Mouse (Mus musculus): ENCODE data around the gene Naaa.

Naaa gene

DNA sequence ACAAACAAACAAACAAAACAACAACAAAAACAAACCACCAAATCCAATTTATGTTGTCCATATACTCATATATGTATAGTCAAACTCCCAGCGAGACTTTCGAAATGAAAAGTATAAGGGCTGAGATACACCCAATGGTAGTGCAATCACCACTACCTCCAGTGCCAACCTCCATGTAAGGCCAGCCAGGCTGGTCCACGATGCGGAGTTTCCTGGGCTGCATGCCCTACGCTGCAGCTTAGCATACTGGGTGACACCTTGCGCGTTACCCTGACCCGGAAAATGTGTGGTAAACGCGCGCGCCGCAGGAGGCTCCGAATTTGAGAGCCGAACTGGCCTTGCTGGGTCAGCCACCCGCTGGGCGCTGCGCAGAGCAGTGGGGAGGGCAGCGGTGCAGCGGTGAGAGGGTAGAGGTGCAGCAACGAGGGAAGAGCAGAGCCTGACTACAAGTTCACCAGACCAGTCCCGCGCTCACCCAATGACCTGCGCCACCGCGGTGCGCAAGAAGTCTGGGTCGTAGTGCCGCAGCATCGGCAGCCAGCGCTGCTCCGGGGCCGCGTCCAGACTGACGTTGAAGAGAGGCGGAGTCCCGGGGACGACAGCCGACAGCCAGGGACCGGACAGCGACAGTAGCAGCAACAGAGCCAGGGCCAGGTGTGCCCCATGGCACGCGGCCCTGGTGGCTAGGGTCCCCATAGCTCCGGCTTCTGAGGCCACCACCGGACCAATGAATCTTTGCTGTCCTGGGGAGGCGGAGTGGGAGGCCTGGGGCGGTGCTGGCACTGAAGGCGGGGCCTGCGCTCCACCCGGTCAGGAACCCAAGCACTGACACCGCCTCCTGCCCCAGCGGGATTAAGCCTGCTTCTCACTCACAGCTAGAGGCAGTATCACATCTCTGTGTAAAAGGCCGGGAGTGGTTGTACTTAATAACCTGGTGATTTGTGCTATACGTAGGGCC, at the start of gene Naaa:
Gene Naaa (minus strand): TSS at position 734 of the 958 bp plus-strand sequence.
- peak; percentile 73 to 79 for DNase-seq (ENCODE audit: low spot score in 2 of 2)

DNA sequence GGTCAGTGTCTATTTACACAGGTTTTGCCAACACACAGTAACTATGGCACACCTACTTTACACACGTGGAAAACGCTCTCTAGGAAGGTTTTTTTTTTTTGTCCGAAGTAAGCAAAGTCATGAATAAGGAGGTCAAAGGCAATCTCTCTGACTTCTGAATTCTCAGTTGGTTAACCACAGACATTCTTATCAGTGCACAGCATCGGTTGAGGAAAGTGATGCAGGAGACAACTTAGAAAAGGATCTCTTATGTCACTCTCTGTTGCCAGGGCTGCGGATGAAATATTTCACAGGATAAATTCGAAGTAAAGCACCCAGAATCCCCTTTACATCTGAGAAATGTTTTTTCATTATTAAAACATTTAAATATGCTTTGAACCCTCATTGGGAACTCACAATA, 49.4 kb upstream of the Naaa start:
- no peak for DNase-seq (ENCODE audit: low spot score in 2 of 2)

DNA sequence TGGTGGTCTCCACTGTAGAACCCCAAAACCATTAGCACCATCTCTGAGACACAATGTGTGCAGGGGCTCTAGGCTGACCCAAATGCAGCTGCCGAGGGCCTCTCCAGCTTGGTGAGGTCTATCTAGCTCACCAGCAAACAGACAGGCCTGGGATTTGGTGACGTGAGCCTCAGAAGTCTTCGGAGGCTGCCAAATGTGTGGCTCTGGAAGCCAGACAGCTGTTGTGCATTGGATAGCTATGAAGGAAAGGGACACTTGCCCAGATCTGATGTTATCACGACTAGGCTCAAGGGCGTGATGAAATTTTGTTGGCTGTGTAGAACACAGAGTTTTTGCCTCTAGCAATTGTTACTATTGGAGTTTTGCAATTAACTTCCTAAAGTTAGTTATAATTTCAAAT, 45.3 kb upstream of the Naaa start:
- no peak for DNase-seq (ENCODE audit: low spot score in 2 of 2)

DNA sequence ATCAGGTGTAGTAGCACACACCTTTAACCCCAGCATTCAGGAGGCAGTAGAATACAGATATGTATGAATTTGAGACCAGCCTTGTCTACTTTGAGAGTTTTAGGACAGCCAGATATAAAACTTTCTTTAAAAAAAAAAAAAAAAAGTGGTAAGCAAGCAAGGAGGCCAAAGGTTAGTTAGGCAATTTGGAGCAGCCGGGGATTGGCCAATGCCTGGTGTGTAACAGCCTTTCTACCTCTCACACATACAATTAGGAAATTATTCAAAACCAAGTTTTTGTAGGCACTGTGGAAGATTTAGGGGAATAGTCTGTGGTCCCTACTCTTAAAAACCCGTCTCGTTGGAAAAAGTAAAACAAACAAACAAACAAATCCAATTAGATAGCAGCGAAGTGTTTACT, 44.6 kb upstream of the Naaa start:
- no peak for DNase-seq (ENCODE audit: low spot score in 2 of 2)

DNA sequence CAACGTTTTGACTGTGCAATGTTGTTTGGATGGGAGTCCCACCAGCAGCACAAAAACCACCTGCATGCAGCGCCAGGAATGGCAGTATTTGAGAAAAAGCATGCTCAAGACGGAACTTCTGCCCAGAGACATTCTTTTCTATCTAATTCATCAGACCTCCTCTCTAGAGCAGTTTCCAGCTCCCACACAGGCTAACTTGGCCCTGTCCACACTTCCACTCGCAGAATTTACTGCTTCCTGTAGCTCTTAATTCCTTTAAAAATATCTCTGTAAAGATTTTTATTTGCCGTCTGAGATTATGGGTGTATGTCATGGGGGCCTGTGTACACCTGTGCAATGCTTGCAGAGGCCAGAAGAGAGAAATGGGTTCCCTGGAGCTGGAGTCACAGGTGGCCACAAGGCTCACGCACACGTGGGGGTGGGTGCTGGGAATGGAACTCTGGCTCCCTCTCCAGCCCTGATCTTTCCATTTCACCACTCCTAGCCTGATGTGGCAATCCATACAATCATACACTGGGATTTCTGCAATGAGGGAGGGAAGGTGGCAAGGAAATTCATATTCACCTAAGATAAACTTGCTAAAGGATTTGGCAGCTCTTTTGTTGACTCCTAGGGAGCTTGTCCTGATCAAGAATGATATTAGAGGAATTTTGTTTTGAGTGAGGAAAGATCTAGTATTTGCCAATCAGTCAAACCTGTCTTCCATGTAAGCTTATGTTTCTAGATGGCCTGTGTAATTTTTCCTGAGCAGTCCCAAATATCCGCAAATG, 43.8 kb upstream of the Naaa start:
- no peak for DNase-seq (ENCODE audit: low spot score in 2 of 2)

DNA sequence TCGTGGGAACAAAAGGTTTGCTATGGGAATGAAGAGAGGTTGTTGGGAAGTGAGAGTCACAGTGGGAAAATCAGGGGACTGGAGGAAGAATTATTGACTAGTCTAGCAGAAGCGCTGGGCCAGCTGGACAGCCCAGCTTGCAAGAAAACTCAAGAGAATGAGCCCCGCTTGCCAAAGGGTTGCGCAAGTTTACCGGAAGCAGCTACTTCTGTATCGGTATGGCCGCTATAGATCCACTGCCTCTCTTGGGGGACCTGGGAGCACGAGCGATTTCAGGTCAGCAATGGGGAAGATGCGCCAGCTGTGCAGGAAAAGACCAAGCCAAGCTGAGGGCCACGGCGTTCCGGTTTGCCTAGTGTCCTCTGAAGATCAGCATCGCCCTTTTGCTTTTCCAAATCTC, 40.6 kb upstream of the Naaa start:
- no peak for DNase-seq (ENCODE audit: low spot score in 2 of 2)

DNA sequence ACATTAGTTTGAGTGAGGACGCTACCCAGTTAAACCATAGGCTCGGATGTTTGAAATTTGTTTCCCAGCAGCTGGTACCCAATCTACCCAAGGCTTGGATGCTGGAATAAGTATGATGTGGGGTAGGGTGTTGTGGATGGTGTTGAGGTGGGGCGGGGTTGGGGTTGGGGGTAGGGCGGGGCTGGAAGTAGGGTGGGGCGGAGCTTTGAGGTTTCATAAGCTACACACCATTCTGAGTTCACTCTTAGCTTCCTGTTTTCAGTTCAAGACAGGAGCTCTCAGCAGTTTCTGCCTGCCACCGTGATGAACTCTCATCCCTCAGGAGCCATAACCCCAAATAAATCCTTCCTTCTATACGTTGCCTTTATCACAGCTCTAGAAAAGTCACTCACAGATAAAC, 40.1 kb upstream of the Naaa start:
- DNase-seq (ENCODE audit: low spot score in 2 of 2), result no peak

DNA sequence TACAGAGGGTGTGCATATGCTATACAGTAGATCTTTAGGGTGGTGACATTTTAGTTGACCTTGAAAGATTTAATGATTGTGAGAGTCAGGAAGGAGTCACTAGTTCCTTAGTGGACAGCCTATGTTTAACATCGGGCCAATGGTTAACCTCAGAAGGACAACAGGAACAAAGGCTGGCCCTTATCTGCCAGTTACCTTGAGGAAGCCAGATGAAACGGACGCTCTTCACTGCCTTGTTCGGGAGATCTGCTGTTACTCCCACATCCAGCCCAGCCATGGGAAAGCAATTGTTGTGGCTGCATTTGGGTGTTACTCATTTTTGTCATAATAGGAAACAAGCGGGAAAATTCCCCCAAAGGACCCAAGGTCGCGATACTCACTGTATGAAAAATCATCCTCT, 35.8 kb upstream of the Naaa start:
- DNase-seq (ENCODE audit: low spot score in 2 of 2), result no peak

DNA sequence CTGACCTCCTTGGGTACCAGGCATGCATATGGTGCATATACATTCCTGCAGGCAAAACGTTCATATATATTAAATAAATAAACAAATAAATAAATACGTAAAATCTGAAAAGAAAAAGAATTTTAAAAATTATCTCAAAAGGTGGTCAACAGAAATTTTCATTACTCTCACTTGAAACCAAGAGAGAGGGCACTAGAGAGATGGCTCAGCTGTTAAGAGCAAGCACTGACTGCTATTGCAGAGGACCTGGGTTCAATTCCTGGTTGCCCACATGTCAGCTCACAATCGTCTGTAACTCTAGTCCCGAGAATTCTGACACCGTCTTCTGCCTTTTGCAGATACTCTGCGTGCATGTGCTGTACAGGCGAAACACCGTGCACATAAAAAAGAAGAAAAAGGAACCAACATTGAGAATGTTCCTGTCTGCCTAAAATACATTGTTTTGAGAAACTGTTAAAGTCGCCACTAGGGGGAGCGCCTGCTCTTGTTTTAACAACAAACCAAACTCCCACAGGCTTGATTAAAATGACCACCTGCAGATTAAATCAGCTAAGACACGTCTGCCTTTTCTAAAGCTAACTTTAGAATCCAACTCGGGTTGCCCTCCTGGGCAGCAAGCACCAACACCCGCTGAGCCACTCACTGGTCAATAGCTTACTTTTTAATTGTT, 34.2 kb upstream of the Naaa start:
- peak; percentile 75 to 80 for DNase-seq (ENCODE audit: low spot score in 2 of 2)

DNA sequence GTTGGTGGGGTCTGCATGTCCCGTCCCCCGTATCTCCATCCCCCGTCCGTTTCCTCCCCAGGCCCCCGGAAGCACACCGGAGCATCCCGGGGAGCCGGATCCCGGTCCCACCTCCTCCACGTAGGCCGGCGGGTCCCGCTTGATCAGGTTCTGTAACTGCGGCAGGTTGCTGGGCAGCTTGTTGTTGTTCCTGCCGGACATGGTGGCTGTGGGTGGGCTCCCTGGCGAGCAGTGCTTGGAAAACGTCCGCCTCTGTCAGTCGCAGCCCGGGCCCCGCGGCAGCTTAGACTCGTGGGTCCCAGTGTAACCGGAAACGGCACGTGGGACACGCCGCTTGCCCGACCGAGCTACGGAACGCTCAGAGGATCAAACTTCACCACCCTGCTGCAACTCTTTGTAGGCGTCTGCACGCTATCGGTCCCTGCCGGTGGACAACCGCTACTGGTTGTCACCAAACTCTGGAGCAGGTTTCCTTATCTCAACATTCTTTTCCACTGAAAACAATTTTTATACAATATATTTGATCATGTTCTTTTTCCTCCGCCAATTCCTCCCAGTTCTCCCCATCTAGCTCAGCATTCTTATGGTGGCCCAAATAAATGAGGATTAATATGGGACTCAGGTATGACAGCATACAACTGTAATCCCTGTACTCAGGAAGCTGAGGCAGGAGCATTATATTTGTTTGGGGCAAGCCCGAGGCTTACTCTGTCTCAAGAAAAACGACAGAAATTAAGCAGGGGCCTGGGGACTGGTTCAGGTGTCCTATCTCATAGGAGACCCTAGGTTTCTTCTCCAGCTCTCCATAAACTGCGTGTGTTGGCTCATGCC, 31.9 kb upstream of the Naaa start, which contains the start of gene Sdad1:
Gene Sdad1 (minus strand): TSS at position 799 of the 831 bp plus-strand sequence.
- peak; percentile 94 to 95 for DNase-seq (ENCODE audit: low spot score in 2 of 2)

DNA sequence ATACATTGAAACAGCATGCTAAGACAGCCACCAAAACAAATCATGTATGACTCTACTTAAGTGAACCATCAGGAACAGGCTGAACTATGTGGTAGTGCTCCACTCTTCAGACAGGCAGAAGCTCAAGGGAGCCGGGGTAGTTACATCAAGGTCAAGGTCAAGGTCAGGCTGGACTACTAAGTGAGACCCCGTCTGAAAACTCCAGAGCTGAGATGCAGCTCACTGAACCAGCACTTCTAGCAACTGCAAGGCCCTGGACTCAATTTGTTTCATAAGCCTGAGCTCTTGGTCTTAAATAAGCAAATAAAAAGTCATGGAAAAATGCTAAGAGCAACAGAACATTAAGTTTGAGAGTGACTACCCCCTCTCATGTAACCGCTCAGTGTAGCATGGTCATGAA, 26.3 kb upstream of the Naaa start:
- DNase-seq (ENCODE audit: low spot score in 2 of 2), result no peak

DNA sequence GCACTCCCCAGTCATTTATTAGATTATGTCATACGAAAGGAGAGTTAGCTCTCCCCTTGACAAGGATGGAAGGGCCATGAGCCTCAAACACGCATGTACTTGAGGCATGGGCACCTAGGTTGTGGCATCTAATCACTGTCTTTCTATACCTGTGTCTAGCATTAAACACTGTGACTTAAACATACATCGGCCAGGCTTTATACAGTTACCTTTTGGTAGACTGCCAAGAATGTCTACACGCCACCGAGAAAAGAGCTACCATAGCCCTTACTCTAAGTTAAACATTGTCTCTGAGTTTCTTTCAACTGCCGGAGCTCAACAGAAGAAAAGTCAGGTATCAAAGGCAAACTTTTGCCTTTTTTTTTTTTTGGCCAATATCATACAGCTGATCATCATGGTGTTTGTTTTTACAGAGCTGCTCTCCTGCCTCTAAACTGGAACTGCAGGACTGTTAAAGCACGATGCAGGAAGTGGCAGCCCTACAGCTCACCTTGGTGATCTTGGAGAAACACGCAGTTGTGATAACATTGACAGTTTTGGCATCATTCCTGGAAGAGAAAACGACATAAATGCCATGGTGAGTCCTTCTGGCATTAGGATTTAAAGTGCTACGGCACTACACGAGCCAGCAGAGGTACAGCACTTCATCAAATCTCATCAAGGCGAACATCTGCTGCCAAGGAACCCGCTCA, 24.3 kb upstream of the Naaa start:
- no peak for DNase-seq (ENCODE audit: low spot score in 2 of 2)

DNA sequence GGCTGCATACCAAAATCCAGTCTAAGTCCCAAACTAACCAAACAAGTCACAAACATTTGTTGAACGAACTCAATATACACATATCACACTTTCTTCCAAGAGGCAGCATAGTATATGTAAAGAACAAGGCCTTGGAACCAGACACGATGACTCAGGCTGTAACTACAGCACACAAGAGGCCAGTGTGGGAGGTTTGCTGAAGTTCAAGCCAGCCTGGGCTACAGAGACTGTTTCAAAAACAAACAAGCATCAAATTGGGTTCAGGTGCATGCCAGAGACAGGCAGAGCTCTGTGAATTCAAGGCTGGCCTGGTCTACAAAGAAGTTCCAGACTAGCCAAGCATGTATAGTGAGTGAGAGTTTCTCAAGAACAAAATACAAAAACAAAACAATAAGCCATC, 16.6 kb upstream of the Naaa start:
- no peak for DNase-seq (ENCODE audit: low spot score in 2 of 2)

DNA sequence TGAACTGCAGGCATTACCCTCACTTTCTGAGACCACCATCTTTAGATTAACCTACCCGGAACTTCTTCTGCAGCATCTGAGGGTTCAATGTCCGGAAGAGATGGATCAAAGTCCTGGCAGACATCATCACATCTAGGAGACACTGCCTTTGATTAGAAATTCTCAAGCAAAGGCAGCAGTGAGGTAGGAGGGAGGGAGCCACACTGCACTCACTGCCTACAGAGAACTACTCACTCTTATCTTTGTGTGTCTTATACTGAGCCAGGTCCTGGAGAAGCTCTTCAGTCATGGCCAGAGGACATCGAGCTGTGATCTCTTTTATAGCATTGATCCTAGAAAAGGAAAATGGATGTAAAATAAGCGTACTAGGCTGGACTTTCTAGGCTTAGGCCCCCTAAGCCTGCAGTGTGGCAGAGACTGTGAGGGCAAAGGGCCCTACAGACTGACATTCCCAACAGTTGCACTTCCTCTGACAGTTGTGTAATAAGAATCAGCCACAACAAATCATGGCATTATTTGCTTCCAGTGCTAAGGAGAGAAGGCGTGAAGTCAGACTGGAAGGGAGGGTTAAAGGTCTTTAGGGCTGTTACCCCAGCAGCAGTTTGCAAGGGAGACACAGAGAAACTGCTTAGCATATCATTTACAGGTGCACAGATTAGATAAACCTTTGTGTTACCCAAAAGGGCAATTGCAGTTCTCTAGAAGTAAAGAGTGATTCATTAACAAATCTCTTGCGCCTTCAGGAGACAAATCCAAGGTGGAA, 13.9 kb upstream of the Naaa start:
- DNase-seq (ENCODE audit: low spot score in 2 of 2), result no peak

DNA sequence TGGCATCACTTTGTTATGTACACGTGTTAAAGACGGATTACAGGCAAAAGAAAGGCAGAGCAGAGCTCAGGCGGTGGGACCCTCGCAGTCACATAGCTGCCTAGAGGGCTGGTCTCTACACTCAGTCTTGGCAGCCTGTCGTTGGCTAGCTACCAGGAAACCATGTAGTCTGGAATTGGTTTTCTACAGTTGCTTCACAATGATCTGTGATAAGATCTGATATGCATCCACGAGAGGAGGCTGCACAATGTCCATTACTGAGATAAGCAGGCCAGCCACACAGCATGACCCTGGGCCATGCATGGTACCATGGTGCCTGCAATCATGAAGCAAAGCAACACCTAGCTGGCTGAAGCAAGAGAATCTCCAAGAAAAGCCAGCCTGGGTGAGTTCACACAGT, 9.9 kb upstream of the Naaa start:
- no peak for DNase-seq (ENCODE audit: low spot score in 2 of 2)

DNA sequence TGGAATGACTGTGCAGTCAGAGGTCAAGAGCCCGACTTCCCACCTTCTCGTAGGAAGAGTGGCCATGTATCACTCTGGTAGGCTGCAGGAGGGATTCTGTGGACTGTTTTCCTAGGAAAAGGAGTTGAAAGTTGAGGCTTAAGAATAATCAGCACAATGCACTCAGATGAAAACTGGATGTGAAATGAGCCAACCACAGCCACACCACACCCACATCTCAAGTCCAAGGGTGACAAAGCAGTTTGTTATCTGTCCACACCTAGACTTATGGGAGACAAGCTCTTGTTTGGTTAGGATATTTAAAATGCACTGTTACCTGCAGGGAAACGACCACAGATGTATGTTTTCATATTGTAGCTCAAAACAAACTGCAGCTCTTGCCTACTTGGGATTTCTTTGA, 5.1 kb upstream of the Naaa start:
- no peak for DNase-seq (ENCODE audit: low spot score in 2 of 2)

DNA sequence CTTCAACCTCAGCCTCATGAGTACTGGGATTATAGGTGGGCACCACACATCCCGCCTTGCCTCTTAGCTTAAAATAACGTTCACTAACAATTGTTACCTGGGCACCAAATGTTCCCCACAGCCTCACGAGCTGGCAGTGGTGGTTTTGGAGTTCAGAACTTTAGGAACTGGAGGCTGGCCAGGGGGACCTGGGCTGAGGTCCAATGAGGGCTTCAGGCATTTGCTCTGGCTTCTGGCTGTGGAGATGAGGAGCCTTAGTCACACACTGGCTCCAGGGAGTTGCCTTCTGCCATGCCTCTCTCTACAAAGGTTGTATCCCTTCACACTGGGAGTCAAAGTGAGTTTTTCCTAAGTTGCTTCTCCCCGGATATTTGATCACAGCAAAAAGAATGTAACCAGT, 4.6 kb upstream of the Naaa start:
- DNase-seq (ENCODE audit: low spot score in 2 of 2), result no peak

DNA sequence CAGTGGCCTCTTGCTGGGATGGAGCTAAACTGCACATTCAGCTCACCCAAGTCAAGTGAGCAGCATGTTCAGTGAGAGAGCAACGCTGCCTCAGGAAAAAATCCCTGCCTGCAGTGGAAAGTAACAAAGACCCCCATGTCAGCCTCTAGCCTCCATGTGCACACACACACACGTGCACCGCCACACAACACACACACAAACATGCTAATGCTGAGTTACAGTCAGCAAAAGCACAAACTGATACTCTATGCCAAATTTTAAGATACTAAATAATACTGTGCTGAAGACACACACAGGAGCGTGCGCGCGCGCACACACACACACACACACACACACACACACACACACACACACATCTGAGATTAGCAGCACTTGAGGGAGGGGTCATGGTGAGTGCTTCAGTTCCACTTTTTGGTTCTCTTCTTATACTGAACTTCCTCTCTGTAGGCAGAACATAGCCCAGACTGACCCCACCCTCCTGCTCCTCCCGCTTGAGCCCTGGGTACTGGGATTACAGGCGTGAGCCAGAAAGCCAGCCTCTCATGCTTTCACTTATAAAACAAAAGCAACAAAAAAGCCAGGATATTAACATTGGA, 1.1 kb upstream of the Naaa start:
- no peak for DNase-seq (ENCODE audit: low spot score in 2 of 2)

DNA sequence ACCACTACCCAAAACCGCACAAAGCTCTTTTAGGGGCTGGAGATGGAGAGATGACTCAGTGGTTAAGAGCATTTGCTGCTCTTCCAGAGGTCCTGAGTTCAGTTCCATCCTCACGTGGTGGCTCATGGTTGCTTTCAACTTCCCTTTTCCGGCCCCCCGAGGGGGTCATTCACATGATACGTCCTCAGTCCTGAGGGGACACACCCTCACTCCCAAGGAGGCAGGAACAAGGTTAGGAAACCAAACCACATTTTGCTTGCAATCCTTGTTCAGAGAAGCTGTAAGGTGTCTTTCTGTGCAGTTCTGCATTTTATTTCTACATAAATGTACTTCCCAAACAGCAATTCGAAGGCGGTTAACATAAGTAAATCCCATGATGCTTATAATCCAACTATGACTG, 7.5 kb downstream of the Naaa start:
- no peak for DNase-seq (ENCODE audit: low spot score in 2 of 2)
